Mouse (Mus musculus): ENCODE results near the gene Cdk5r1. TPM values are rescaled to one million over a fixed set of nuclear protein-coding genes. Genes with fewer than 3 reads are reported as not detected.

Gene Cdk5r1
- total RNA-seq, 2 experiments from 2014 or later, result 0.45 to 0.59 TPM

GRCm38 (mm10) chr11:80481409-80482050 lies 4.7 kb downstream of the Cdk5r1 start:
- DNase-seq, result no peak

- no peak for DNase-seq
Observed at GRCm38 (mm10) chr11:80482347-80482746, 5.5 kb downstream of the Cdk5r1 start.

- DNase-seq, result no peak
Observed at GRCm38 (mm10) chr11:80482921-80483320, 6.1 kb downstream of the Cdk5r1 start.

- DNase-seq, result no peak
Observed at GRCm38 (mm10) chr11:80483536-80484067, 6.8 kb downstream of the Cdk5r1 start.

GRCm38 (mm10) chr11:80484191-80484791 lies 7.5 kb downstream of the Cdk5r1 start:
- DNase-seq, result no peak

GRCm38 (mm10) chr11:80485120-80485551 lies 8.3 kb downstream of the Cdk5r1 start:
- DNase-seq, result no peak

GRCm38 (mm10) chr11:80485622-80486206 lies 8.9 kb downstream of the Cdk5r1 start:
- no peak for DNase-seq

- DNase-seq, result no peak
Observed at GRCm38 (mm10) chr11:80487904-80488587, 11.2 kb downstream of the Cdk5r1 start.

- no peak for DNase-seq
Observed at GRCm38 (mm10) chr11:80489172-80489881, 12.5 kb downstream of the Cdk5r1 start.

- DNase-seq, result no peak
Observed at GRCm38 (mm10) chr11:80489882-80490196, 13.0 kb downstream of the Cdk5r1 start.

GRCm38 (mm10) chr11:80490831-80491230 lies 14.0 kb downstream of the Cdk5r1 start:
- DNase-seq, result no peak

GRCm38 (mm10) chr11:80493186-80493585 lies 16.4 kb downstream of the Cdk5r1 start:
- DNase-seq, result no peak

GRCm38 (mm10) chr11:80494852-80495251 lies 18.0 kb downstream of the Cdk5r1 start:
- no peak for DNase-seq

- DNase-seq, result no peak
Observed at GRCm38 (mm10) chr11:80495972-80496371, 19.1 kb downstream of the Cdk5r1 start.

GRCm38 (mm10) chr11:80496640-80497039 lies 19.8 kb downstream of the Cdk5r1 start:
- DNase-seq, result no peak

GRCm38 (mm10) chr11:80497225-80497919 lies 20.5 kb downstream of the Cdk5r1 start:
- no peak for DNase-seq

- DNase-seq, result no peak
Observed at GRCm38 (mm10) chr11:80498328-80499070, 21.7 kb downstream of the Cdk5r1 start.

GRCm38 (mm10) chr11:80499550-80499952 lies 22.7 kb downstream of the Cdk5r1 start:
- DNase-seq, result no peak

GRCm38 (mm10) chr11:80503281-80503680 lies 26.5 kb downstream of the Cdk5r1 start:
- DNase-seq, result no peak

- no peak for DNase-seq
Observed at GRCm38 (mm10) chr11:80503726-80504452, 27.1 kb downstream of the Cdk5r1 start.

All from heart, adult 18-20 months (tissue).